Mouse (Mus musculus) liver, embryonic 14.5 days (tissue): ENCODE measurements around the gene Hhipl1.
A peak's percentile ranks its signal among the peaks of the same experiment; 100 is the strongest.

ENCODE experiments used
- CTCF ChIP-seq: IDR thresholded peaks from 2 replicates; pipeline ENCODE4 v1.5.1; 2016; ENCODE audit warnings: antibody characterized with exemption, low read depth, control low read depth
- EP300 ChIP-seq: IDR thresholded peaks from 2 replicates; pipeline ENCODE4 v1.6.1; 2016; ENCODE audit warnings: antibody characterized with exemption, low read depth

GRCm38 (mm10) chr12:108338572-108339190 is 32.6 kb downstream of the Hhipl1 start:
- TF ChIP-seq CTCF, result peak; percentile 80
- TF ChIP-seq EP300, result no peak
